Mouse (Mus musculus): Measurements from ENCODE around the gene Bcl11b.

Gene Bcl11b

GRCm38 (mm10) chr12:107888646-107889045 lies 114.8 kb downstream of the Bcl11b start:
- no peak for DNase-seq (ENCODE audit: low read depth)

DNA sequence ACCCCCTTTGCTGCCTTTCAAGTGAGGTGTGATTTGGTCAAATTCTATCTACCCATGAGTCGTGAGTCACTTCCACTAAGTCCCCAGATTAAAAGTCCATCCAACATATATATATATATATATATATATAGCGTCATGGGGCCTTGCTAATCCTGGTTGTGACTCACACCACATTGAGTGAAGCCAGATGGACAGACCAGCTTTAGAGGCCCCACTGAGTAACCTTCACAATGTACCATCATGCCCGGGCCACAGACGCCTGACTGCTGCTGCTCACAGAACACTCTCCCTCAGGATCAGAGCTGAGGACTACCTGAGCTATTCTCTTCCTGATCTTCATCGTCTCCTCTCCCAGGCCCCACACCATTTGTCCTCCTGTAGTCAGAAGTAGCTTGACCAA lies 115.4 kb downstream of the Bcl11b start:
- DNase-seq (ENCODE audit: low read depth), result no peak

- no peak for DNase-seq (ENCODE audit: low read depth)
Observed at GRCm38 (mm10) chr12:107887621-107888020, 115.8 kb downstream of the Bcl11b start.

GRCm38 (mm10) chr12:107884330-107885065 lies 118.9 kb downstream of the Bcl11b start:
- no peak for DNase-seq (ENCODE audit: low read depth)

- DNase-seq (ENCODE audit: low read depth), result no peak
Observed at GRCm38 (mm10) chr12:107881726-107882125, 121.7 kb downstream of the Bcl11b start.

GRCm38 (mm10) chr12:107880748-107881147 lies 122.7 kb downstream of the Bcl11b start:
- DNase-seq (ENCODE audit: low read depth), result peak; percentile 21

DNA sequence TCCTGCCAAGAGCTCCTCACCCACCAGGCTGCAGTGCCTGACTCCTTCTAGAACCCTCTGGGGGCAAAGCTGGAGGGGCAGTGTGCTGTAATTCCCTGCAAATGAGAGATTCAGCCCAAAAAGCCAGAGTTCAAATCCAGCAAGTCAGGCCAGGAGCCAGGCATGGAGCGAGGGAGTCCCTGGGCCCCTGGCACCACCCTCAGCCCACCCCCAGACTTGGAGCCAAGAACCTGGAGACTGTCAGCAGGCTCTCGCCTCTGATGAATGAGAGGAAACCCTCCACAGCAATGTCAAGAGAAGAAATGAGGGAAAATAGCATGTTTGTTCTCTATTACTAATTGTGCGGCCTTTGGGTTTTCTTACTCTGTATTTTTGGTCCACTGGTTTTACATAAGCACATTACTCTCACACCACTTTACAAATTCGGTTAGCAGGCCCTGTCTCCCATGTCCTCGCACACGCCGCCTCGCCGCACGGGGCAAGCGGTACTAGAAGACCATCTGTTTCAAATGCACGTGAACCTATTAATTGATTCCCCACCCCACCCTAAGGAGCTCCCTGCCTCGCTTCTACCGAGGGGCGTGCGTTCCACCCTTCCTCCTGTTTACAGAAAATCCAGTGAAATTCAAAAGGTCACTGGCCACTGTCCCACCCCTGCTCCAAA lies 124.2 kb downstream of the Bcl11b start:
- DNase-seq (ENCODE audit: low read depth), result no peak

- no peak for DNase-seq (ENCODE audit: low read depth)
Observed at GRCm38 (mm10) chr12:107876237-107876636, 127.2 kb downstream of the Bcl11b start.

DNA sequence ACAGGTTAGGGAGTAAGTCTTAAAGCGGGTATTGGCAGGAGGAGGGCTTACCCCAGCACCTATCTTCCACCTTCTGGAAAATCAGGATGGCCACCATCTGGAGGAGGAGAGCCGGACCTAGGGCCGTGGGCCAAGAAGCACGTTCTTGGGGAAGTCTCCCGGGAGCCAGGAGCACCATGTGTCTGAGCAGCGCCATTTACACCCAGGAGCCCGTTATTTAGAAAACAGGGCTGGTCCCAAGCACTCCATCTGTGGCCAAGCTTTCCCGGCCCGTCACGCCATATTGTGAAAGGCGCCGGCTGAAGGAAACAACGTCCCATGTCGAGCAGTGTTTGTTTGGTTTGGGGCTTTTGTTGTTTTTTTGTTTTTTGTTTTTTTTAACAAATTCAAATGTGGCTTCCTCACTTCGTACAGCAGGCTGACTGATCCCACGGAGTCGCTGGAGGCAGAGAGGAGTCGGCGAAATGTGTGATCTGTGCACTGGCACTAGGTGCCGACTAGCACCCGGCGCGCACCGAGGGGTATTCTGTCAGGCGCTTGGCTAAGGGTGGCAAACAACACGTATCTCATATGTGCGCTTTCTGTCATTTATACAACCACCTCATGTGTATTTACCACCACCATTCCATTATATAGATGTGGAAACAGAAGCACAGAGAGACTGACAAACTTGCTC lies 128.8 kb downstream of the Bcl11b start:
- no peak for DNase-seq (ENCODE audit: low read depth)

- no peak for DNase-seq (ENCODE audit: low read depth)
Observed at GRCm38 (mm10) chr12:107869526-107870050, 133.8 kb downstream of the Bcl11b start.

DNA sequence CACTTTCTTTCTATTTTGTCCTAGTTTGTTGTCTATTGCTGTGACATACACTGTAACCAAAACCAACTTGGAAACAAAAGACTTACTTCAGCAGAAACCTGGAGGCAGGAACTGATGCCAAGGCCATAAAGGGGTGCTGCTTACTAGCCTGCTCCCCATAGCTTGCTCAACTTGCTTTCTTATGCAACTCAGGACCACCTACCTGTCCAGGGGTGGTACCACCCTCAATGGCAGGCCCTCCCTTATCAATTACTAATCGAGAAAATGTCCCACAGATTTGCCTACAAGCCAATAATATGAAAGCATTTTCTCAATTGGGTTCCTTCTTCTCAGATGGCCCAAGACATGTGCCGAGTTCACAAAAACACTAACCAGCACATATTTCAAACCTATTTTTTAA lies 135.1 kb downstream of the Bcl11b start:
- DNase-seq (ENCODE audit: low read depth), result no peak
